Mouse (Mus musculus) T-cell, adult 2 months (primary cell): ENCODE data around the gene Kcnj16.
A peak's percentile ranks its signal among the peaks of the same experiment; 100 is the strongest.

Experiments
- DNase-seq: peaks from one replicate; pipeline ENCODE4 v3.0.0; 2022; ENCODE audit warnings: low spot score

Gene Kcnj16

GRCm38 (mm10) chr11:111056030-111056429, 88.2 kb downstream of the Kcnj16 start:
- no peak for DNase-seq

GRCm38 (mm10) chr11:111057435-111057834, 89.6 kb downstream of the Kcnj16 start:
- no peak for DNase-seq

GRCm38 (mm10) chr11:111059440-111059839, 91.6 kb downstream of the Kcnj16 start:
- no peak for DNase-seq

- DNase-seq: no peak
Measured at GRCm38 (mm10) chr11:111060216-111060615, 92.4 kb downstream of the Kcnj16 start.

- DNase-seq: peak; percentile 35
Measured at GRCm38 (mm10) chr11:111064751-111065527, 97.1 kb downstream of the Kcnj16 start.

- peak; percentile 67 for DNase-seq
Measured at GRCm38 (mm10) chr11:111065635-111066298, 97.9 kb downstream of the Kcnj16 start, which contains the start of gene Kcnj2. Gene Kcnj2, plus strand, starts transcription at chr11:111066164.

GRCm38 (mm10) chr11:111066299-111066691, 98.5 kb downstream of the Kcnj16 start:
- no peak for DNase-seq

GRCm38 (mm10) chr11:111067787-111068186, 100.0 kb downstream of the Kcnj16 start:
- no peak for DNase-seq

GRCm38 (mm10) chr11:111070460-111070859, 102.6 kb downstream of the Kcnj16 start:
- no peak for DNase-seq

GRCm38 (mm10) chr11:111074131-111074530, 106.3 kb downstream of the Kcnj16 start:
- no peak for DNase-seq
